Mouse (Mus musculus) megakaryocyte progenitor cell, adult 5-6 weeks (primary cell): ENCODE results near the gene Cmtm5. TPM values are rescaled to one million over a fixed set of nuclear protein-coding genes. Genes with fewer than 3 reads are reported as not detected.
"Not testable (repeated sequence)": the region's sequence is repeated elsewhere in the genome, so short reads cannot be mapped to it uniquely, and the experiment has no call there.

Experiments
- ATAC-seq: replicated peaks from 2 replicates; pipeline ENCODE4 v1.8.0; 2016; ENCODE audit warnings: mild to moderate bottlenecking, moderate TSS enrichment, inconsistent platforms; ENCODE audit not compliant: poor library complexity
- total RNA-seq, 2 experiments: library from RNA; stranded (forward) in 1 of 2; stranded (reverse) in 1 of 2; fragments of 157-497, 149-512 nt in 1 of 2; fragments of 200-1000 nt in 1 of 2; gene quantifications; 2 replicates each; pipeline versions ENCODE4 v1.2.3 to v1.2.4; 2015 to 2017

Cmtm5 gene
- total RNA-seq, 2 experiments from 2014 or later, result not detected

DNA sequence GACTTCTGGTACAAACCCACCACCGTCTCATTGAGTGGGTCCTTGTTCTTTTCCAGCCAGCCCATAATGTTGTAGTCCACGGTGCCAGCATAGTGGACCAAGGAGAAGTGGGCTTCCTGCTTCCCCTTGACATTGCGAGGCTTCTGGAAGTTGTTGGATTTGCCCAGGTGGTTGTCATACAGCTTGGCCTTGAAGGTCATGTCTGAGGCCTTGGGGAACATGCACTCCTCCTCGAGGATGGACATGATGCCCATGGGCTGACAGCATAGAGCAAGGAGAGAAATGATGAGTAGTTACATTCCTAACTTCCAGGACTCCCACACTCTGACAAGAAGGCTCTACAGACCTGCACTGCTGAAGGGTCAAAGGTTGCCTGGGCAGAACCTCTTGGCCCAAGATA lies 22.4 kb downstream of the Cmtm5 start:
- ATAC-seq, result no peak

- ATAC-seq, result no peak
Observed at GRCm38 (mm10) chr14:54959197-54959596, 23.1 kb downstream of the Cmtm5 start.

- ATAC-seq, result not testable (repeated sequence)
Observed at GRCm38 (mm10) chr14:54959853-54960613, 24.0 kb downstream of the Cmtm5 start.

GRCm38 (mm10) chr14:54960769-54961168 lies 24.7 kb downstream of the Cmtm5 start:
- no peak for ATAC-seq

DNA sequence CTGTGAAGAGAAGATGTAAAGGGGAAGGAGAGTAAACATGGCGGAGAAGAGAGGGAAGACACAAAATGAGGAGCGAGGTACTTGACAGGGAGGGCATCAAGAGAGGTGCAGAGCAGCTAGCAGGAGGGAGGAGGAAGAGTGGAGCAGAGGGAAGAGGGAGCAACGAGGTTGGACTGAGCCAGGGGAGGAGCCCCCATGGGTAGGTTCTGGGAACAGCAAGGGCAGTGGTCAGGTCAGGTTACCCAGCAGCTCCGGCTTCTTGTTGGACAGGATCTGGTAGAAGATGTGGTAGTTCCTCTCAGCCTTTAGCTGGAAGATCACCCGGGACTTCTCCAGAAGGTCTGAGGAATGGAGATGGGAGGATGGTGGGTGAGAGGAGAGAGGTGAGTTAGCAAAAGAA lies 25.4 kb downstream of the Cmtm5 start:
- no peak for ATAC-seq

DNA sequence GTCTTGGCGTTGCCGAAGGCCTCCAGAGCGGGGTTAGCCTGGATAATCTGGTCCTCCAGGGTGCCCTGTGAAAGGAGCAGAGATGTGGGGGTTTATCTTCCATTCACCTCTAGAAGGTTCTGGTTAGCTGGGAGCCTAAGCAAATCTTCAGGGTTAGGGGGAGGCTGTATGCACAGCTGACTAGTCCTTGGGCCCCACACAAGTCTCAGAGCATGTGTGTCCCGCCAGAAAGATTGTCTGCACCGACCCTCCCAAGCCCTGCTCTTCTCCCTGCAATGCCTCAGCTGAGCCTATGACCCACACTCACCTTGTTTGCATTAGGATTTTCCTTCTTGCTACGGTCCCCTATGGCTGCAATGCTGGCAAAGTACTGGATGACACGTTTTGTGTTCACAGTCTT lies 26.7 kb downstream of the Cmtm5 start:
- no peak for ATAC-seq

DNA sequence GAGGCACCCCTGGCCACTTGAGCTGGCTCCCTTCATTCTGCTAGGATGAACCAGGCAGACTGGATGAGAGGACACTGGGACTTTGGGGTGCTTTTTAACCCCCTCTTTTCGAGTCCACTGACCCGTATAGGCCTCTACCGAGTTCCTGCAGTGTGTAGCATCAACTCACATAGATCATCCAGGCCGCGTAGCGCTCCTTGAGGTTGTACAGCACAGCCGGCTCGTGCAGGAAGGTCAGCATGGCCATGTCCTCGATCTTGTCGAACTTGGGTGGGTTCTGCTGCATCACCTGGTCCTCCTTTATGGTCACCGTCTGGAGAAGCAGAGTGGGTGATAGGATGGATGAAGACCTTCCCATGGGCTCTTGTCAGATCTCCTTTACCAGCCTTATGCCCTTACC lies 27.7 kb downstream of the Cmtm5 start:
- no peak for ATAC-seq

GRCm38 (mm10) chr14:54965044-54965443 lies 29.0 kb downstream of the Cmtm5 start:
- ATAC-seq, result no peak

DNA sequence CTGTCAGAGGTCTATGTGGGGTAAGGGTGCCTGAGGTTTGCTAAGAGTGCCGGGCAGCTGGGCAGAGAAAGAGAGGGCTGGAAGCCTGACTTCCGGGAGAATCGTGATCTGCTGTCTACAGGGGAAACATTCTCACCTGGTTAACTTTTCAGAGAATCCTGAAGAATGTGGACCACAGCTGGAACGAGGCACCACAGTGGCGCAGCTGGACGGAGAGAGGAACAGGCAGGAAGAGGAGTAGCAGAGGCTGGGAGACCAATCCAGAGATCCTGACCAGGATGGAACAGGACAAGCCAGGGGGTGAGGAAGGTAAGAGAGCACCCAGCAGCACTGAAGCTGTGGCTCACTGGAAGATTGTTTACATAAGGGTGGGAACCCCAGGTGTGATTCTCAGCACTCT lies 29.6 kb downstream of the Cmtm5 start:
- ATAC-seq, result no peak

DNA sequence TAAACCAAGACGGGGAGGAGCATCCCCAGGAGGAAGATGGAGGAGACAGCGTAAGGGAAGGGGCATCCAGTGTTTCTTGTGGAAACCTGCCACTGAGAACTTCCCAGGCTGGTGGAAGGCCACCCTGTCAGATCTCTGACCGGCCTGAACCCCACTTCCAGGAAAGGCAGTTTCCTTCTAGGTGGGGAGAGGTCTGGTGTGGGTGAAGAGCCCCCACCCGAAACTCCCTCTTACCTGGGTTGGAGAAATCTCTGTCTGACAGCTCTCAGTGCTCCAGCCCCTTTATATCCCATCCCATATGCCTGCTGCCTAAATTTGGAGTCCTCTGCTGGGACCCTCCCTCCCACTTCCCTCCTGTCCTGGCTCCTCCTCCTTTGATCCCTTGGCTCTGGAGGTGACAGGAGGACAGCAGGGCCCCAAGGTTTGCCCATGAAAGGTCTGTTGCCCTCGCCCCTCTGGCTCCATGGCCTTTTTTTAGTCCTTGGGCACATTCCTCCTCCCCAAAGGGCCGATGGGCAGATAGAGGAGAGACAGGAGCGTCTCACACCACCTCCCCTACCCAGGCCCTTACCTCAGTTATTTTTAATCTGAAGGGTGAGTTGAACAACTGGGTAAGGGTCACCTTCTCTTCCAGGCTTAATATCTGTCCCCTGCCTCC lies 30.4 kb downstream of the Cmtm5 start, which contains the start of gene Myh6:
Myh6 (minus strand) TSS at position 608 of the 658 bp plus-strand sequence.
- no peak for ATAC-seq

DNA sequence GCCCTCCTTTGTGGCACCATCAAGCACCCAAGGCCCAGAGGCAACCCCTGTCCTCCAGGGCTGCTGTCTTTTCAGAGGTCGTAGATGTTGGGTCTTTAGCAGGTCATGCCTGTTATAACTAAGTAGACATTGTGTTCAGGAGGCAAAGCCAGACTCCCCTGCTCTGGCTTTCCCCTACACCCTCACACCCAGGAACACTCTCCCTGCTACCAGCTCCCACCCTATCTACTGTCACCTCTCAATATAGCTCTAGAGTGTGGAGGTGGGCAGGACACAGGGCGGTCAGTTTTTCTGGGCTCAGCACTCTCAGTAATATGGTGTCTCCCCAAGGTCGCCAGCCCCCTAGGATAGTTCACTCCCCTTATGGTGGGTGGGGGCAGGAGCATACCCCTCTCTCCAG lies 31.8 kb downstream of the Cmtm5 start:
- ATAC-seq, result no peak

DNA sequence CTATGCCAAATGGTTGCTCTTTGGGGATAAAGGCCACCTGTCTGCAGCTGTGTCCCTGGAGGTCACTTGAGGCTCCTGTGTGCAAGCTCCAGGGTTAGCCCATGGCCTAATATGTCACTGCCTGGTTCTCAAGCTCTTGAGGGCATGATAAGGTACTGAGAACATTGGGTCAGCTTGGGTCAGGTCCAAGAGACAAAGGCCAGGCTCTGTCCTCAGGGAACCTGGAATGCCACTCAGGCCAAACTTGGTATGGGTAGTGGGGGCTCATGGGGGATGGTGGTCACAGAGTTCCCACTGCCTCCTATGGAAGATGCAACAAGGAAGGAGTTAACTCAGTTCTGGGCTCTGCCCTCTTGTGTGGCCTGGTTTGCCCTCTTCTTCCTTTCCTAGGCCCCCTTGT lies 32.3 kb downstream of the Cmtm5 start:
- ATAC-seq, result no peak

- not testable (repeated sequence) for ATAC-seq
Observed at GRCm38 (mm10) chr14:54972786-54973185, 36.7 kb downstream of the Cmtm5 start.

DNA sequence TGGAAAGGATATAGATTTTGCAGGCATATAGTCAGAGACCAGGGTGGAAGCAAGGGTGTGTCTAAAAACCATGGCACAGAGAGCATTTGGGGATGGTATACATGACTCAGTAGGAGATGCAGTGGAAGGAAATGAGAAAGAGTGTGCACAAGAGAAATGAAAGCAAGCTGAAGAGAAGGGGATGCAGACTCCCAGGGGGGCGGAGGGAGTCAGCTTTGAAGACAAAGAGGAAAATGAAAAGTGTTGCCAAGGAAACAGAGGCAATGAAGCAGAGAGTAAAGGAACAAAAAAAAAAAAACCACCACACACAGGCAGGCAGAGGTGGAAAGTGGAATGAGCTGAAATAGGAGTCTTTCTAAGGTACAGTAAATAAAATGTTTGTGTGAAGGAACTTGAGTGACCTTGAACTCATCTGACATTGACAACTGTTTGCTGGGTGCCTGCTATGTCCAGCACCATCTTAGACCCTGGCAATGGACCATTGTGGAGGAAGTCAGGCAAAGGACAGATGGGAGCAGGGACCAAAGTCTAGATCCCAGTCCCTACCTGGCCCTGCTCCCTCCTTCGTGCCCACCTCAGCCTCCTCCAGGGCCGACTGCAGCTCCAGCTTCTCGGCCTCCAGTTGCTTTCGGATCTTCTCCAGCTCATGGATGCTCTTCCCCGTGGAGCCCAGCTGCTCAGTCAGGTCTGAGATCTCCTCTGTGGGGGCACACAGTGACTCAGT lies 38.2 kb downstream of the Cmtm5 start:
- no peak for ATAC-seq

DNA sequence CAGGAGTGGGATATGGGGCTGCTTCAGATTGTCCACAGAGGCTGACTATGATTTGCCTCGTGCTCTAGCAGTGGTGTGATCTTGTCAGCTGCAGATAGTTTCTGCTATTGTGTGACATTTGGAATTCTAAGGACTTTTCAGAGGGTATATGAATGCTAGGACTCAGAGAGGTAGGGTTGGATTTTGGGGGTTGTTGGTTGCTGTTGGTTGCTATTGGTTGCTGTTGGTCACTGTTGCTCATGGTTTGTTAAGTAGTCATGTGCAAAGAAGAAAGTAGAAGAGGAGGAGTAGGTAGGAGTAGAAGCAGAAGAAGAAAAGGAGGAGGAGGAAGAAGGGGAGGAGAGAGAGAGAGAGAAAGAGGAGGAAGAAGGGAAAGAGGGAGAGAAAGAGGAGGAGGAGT lies 40.6 kb downstream of the Cmtm5 start, which contains the start of gene Gm17428:
Gm17428 (plus strand) TSS at position 301 of the 400 bp plus-strand sequence.
- no peak for ATAC-seq

DNA sequence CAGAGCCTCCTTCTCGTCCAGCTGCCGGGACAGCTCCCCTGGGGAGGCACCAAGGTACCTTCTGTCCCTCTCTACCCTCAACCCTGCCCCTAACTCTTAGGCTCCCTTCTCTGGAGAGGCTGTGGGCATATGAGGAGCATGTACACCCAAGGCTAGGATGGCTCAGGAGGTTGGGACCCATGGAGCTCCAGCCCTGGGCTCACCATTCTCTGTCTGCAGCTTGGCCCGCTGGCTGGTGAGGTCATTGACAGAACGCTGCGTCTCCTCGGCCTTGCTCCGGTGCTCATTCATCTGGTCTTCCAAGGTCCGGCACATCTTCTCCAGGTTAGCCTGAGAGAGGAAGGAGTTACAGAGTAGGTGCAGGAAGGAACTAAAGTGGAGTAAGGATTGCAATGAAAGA lies 42.6 kb downstream of the Cmtm5 start:
- no peak for ATAC-seq

DNA sequence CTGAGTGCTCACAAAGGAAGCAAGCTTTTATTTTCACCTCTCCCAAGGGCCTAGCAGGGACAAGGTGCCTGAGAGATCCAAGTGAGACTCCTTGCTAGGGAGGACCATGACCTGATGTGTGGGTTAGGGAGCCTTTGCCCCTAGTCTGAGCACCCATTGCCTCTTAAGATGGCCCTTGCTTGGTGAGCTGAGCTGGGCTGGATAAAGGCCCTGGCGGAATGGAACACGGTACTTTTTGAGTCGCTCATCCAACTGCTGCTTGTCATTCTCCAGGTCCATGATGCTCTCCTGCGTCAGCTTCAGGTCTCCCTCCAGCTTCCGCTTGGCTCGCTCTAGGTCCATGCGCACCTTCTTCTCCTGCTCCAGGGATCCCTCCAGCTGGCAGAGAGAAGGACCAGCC lies 45.9 kb downstream of the Cmtm5 start:
- no peak for ATAC-seq

DNA sequence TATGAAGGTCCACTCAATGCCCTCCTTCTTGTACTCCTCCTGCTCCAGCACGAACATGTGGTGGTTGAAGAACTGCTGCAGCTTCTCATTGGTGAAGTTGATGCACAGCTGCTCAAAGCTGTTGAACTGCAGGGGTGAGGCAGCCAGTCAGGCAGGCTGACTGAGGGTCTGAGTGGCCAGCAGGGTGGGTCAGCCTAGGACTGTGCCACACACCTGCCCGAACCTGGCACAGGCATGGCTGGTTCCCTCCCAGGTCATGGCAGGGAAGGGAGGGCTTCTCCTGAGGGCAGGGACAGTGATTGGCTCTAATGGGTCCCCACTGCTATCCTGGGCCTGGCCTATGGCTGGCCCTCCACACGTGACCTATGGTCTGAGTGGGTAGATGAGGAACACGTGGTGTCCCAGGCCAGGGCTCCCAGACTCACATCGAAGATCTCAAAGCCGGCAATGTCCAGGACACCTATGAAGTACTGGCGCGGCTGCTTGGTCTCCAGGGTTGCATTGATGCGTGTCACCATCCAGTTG lies 52.4 kb downstream of the Cmtm5 start:
- not testable (repeated sequence) for ATAC-seq
